Mouse (Mus musculus) pancreas, adult 10 weeks (tissue): ENCODE data around the gene Zfp454. TPM values are rescaled to one million over a fixed set of nuclear protein-coding genes. Genes with fewer than 3 reads are reported as not detected.

Experiments
- polyA plus RNA-seq: library from polyadenylated mRNA; stranded (reverse); fragments of 350-450 nt; fragmentation: Illumina TruSeq; extraction: RNeasy Lipid Tissue Mini Kit (QIAGEN cat#74804); gene quantifications from one replicate; pipeline ENCODE4 v1.2.3, GENCODE M21; 2015; ENCODE audit warnings: low read depth, low replicate concordance; ENCODE audit not compliant: insufficient read depth

Zfp454 gene
- 0.55 TPM for polyA plus RNA-seq

DNA sequence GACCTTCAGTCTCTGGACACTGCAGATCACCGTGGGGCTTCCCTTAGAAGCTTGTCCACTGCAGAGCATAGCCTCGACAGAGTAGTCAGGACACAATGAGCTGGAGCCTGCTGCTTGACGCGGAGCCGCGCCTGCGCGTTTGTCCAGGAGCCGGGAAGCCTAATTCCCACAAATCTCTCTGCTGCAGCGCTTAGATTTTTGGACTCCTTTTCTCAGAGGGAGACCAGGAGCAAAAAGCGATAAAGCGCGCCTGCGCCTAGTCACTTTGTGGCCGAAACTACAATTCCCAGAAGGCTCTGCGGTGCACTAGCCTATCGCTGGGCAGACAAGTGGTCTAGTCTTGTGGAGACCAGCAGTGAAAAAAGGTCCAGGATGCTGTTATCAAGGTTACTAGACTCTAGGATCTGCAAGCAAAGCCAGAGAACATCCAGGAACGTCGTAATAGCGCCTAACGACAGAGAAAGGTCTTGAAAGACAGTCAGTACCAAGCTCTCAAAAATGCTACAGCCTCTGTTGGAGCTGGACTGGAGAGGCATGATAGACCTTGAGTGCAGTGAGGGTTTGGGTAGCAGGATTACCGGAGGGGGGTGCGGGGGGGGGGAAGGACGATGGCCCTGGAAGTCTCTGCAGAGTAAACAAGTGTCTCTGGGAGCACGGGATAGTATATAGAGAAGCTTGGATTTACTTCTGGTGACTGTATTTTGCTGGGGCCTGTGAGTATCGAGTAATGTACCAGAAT is at the start of gene Zfp454:
Gene Zfp454, minus strand, starts transcription at position 262 of the 739 bp plus-strand sequence.

GRCm38 (mm10) chr11:50931451-50931866 is 44.0 kb upstream of the Zfp454 start, which contains the start of gene Zfp354b:
Zfp354b (minus strand) TSS chr11:50931633.

DNA sequence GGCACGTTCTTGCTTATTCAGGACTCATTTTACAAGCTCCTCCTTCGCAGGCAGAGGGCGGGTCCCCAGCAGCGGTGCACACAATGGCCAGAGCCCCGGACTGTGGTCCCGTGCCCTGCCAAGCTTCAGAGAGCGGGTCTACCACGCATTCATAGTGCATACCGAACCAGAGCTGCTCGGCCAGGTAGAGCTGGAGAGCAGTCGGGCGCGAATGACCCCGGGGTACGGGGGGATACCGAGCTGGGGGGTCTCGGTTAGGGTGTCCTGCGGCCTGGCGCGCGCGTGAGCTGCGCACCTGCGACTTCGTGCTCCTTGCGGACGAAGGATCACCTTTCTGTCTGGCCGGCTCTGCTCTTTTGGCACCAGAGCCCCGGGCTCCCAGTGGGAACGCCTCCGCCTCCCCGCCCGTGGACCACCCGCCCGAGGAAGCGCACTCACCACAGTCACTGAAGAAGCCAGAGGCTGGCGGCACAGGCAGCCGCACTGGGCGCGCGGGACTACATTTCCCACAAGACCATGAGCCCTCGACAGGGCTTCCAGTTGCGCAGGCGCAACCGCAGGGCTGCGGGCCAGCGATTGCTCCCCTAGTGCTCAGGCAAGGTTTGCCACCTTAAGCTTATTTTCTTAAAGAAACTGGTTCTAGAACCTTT is 28.3 kb upstream of the Zfp454 start, which contains the start of gene Zfp2:
Gene Zfp2, minus strand, starts transcription at position 495 of the 650 bp plus-strand sequence.

GRCm38 (mm10) chr11:50850177-50850735 is 37.2 kb downstream of the Zfp454 start, which contains the start of gene Grm6:
Grm6 (plus strand) TSS chr11:50850685.

DNA sequence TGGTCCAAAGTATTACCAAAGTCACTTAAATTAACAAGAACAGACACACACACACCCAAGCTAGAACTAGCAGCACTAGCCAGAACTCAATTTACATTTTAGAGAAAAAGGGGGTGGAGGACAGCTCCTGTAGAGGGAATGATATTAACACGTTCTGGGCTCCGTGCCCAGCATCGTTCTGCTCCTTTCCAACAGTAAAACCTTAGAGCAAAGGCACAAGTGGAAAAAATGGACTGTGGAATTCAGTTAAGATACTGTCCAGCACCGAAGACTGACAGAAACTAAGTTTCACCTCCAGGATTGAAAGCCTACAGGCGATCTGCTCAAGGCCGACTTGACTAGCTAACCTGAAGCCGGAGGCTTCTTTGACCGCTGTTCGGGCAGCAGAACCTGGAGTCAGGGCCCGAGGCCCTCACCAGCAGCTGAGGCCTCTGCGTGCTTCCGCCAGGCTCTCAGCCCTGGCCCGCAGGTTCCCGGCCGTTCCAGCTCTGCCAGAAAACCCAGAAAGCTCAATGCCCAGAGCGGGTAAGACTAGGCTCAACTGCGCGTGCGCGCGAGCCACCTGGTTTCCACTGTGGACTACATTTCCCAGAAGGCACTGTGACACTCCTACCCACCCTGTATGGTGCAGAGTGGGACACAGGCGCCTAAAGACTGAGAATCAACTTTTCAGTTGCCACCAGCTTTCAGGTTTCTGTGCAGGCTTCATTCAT is 46.3 kb downstream of the Zfp454 start, which contains the start of gene Zfp879:
Gene Zfp879, minus strand, starts transcription at position 530 of the 713 bp plus-strand sequence.

GRCm38 (mm10) chr11:50827010-50827953 is 60.2 kb downstream of the Zfp454 start, which contains the start of gene Zfp354c:
Zfp354c (minus strand) TSS chr11:50827724.

Other genes with a start within 250 kb of the Zfp454 start
- 1.6 TPM for gene Zfp354c, start 59.9 kb downstream of the Zfp454 start, polyA plus RNA-seq
- not detected for gene Zfp879, start 46.1 kb downstream of the Zfp454 start, polyA plus RNA-seq
- not detected for gene Grm6, start 37.0 kb downstream of the Zfp454 start, polyA plus RNA-seq
- gene Zfp2, start 28.5 kb upstream of the Zfp454 start, polyA plus RNA-seq, result 1.4 TPM
- 0.65 TPM for gene Zfp354b, start 44.0 kb upstream of the Zfp454 start, polyA plus RNA-seq
- gene 4933414I15Rik, start 56.1 kb upstream of the Zfp454 start, polyA plus RNA-seq, result not detected
- not detected for gene Prop1, start 66.1 kb upstream of the Zfp454 start, polyA plus RNA-seq
- gene Olfr1378, start 78.9 kb upstream of the Zfp454 start, polyA plus RNA-seq, result not detected
- gene Olfr1377, start 94.3 kb upstream of the Zfp454 start, polyA plus RNA-seq, result not detected
- not detected for gene Olfr51, start 115.9 kb upstream of the Zfp454 start, polyA plus RNA-seq
- not detected for gene Olfr54, start 126.6 kb upstream of the Zfp454 start, polyA plus RNA-seq
- gene Olfr1375, start 160.5 kb upstream of the Zfp454 start, polyA plus RNA-seq, result not detected
- 3.0 TPM for gene Zfp354a, start 171.6 kb upstream of the Zfp454 start, polyA plus RNA-seq